Mouse (Mus musculus) cerebellum, adult 2 months (tissue): Measurements from ENCODE around the gene Rora.

ENCODE experiments used
- CTCF ChIP-seq: fragments of 200-500 bp; IDR thresholded peaks from 2 replicates; pipeline ENCODE4 v1.5.1; 2011; ENCODE audit warnings: low read depth, mild to moderate bottlenecking, control low read depth, low read length, moderate library complexity, borderline replicate concordance; ENCODE audit not compliant: insufficient read depth
- POLR2A ChIP-seq: fragments of 200-500 bp; IDR thresholded peaks from 2 replicates; pipeline ENCODE4 v1.6.1; 2011; ENCODE audit warnings: low read length, control low read depth, borderline replicate concordance; ENCODE audit not compliant: insufficient read depth

- TF ChIP-seq POLR2A, result no peak
- TF ChIP-seq CTCF, result no peak
Measured at GRCm38 (mm10) chr9:68760876-68761275, 107.3 kb downstream of the Rora start.
